Mouse (Mus musculus) right cerebral cortex, adult 2 months (tissue): ENCODE data around the gene Nus1.
A peak's percentile ranks its signal among the peaks of the same experiment; 100 is the strongest.

ENCODE experiments used
- DNase-seq, 2 experiments: peaks; one replicate each; pipeline ENCODE4 v3.0.0; 2021 to 2022; ENCODE audit warnings: low spot score in 2 of 2

Gene Nus1

GRCm38 (mm10) chr10:52417299-52417997 is at the start of gene Nus1:
Gene Nus1, plus strand, starts transcription at chr10:52417547.
- DNase-seq, result peak; percentile 96 to 97

- peak in 1 of 2 experiments; percentile 25 for DNase-seq
These were observed 49.0 kb upstream of the Nus1 start for GRCm38 (mm10) chr10:52368376-52368775.

GRCm38 (mm10) chr10:52373834-52374233 is 43.5 kb upstream of the Nus1 start:
- DNase-seq, result no peak

DNA sequence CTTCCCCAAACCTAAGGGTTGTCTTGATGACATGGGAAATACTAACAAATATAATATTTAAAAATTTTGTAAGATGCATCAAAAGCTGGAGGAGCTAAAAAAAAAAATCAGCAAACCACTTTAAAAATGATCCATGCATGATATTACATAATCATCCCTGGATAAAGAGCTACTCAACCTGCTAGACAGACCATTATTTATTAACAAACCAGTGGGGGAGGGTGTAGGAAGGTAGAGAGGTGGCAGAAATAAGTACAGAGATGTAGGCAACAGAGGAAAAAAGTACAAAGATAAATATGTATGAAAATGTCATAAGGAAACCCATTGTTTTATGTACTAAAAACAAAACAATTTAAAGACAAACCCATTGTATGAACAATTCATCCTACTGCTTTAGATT is 42.7 kb upstream of the Nus1 start:
- no peak for DNase-seq

DNA sequence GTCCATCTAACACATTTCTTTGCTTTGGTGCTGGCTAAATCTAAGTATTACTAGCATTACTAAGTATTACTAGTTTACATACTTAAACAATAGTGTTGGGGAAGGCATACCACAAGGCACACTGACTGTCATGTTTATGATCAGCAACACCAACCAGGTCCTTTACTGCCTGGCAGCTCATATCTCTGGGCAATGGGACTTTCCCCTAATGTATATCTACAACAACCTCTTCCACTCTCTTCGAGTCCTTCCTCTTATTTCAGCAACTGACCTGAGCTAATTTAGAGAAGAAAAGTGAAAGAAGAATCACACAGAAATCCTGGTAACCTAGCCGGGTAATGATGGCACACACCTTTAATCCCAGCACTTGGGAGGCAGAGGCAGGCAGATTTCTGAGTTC is 40.9 kb upstream of the Nus1 start:
- DNase-seq, result no peak

- DNase-seq, result no peak
These were observed 39.5 kb upstream of the Nus1 start for GRCm38 (mm10) chr10:52377813-52378212.

- DNase-seq, result peak; percentile 35 to 64
These were observed 36.0 kb upstream of the Nus1 start for GRCm38 (mm10) chr10:52381321-52381801.

- DNase-seq, result peak; percentile 96 to 98
These were observed 35.3 kb upstream of the Nus1 start, which contains the start of gene Gopc for GRCm38 (mm10) chr10:52381845-52382591. Gene Gopc, minus strand, starts transcription at chr10:52382124.

- no peak for DNase-seq
These were observed 34.3 kb upstream of the Nus1 start for GRCm38 (mm10) chr10:52383022-52383421.

- no peak for DNase-seq
These were observed 33.8 kb upstream of the Nus1 start for GRCm38 (mm10) chr10:52383522-52383921.

GRCm38 (mm10) chr10:52384823-52385610 is 32.3 kb upstream of the Nus1 start:
- DNase-seq, result peak; percentile 43 to 70

DNA sequence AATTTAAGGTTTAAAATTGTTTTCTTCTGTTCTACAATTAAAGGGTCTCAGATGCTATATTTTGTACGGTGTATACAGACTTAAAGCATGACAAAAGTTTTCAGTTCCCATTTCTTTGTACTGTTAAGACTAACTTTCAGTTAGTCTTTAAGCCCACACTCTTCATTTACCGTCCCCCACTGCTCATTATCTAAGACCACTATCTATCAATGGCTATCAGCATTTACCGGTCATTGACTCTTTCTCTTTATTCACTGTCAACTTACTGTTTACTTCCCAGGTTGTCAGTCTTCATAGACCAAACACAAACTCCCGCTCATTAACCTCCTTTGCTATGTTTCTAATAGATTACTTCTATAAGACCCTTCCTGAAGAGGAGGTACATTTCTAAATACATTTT is 30.2 kb upstream of the Nus1 start:
- DNase-seq, result no peak

DNA sequence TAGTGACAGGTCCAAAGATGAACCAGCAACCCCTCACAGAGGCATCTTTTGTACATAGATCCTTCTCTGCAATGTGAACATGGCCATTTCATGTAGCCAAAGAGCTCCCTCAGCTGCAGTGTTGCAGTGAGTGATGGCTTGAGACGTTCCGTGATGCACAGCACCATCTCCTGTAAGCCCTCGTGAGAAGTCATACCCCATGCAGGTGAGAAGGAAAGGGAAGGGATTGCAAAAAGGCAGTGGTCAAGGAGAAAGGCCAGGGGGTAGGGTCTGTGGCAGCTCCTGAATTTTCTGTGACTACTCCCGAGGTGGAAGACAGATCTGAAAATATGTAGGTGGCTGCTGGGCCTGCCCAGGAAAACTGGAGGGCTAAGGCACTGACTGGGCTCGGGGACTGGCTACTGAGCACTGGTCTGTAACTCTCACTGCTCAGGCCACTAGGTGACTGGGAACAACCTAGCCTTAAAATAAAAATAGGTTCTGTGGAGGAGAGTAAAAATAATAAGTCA is 28.4 kb upstream of the Nus1 start, which contains the start of gene Nepn:
Nepn (plus strand) TSS at position 51 of the 509 bp plus-strand sequence.
- DNase-seq, result no peak

- DNase-seq, result no peak
These were observed 27.9 kb upstream of the Nus1 start for GRCm38 (mm10) chr10:52389438-52389837.

DNA sequence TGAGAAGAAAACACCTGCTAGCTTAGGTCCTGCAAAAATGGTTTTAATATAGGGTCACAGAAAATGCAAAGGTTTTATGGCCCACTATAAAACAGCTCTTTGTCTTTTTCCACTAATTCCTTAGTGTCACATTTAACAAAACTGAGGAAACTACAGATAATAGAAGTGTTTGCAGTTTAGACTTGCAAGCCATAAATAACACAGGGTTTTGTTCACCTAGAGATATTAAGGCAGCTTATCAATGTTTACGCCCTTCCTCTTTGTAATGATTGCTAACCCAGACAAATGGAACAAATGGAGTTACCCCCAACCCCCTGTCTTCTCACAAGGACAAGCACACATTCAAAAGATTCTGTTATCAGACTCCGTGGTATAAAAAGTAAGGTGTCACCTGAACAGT is 26.1 kb upstream of the Nus1 start:
- no peak for DNase-seq

DNA sequence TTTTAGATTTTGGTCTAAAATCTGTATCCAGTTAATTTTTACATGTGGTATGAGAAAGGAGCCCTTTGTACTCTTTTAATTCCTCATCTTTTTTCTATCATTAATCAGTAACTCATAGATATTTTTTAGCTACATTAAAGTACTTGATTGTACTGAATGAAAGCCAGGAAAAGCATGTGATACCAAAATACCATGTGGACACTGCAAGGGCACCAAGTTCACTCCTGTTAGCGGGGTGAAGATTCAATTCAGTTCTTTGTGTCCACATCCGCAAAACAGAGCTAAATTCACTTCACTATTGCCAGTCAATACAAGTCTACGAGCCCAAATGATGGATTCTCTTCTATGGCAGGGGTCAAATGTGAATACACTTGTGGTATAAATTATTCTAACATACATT is 20.7 kb upstream of the Nus1 start:
- no peak for DNase-seq

DNA sequence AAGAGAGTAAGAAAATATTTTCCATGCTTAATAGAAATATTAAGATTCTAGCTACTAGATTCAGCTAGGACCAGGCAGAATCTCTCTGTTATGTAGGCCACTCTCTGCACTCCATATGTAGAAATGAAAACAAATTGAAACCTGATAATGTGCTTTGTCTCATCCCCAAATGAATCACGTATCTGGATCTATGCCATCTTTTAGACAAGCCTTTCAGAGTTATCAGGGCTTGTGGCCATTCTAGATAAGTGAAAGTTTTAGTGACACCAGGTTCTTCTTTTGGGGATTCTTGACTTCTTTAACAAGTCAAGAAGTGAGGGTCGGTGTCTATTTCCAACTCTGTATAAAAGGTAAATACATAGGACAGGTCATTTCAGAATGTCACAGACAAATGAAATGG is 18.6 kb upstream of the Nus1 start:
- no peak for DNase-seq

DNA sequence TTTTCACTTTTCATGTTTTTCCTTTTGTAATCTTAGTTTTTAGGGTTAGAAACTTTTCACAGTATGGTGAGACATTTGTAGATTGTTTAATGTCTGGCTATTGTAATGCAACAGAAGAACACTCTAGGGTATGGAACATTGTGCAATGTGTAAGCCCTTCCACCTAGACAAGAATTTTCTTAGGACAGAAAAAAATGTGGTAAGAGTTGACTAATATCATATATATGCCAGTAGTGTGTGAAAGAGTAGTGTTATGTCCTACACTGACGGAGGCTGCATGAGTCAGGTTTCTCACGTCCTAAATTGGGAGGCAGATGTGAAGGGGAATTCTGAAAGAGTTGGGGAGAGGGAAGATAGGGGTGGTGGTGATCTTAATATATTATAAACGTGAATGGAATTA is 17.6 kb upstream of the Nus1 start:
- DNase-seq, result no peak

GRCm38 (mm10) chr10:52405160-52405559 is 12.2 kb upstream of the Nus1 start:
- DNase-seq, result no peak

DNA sequence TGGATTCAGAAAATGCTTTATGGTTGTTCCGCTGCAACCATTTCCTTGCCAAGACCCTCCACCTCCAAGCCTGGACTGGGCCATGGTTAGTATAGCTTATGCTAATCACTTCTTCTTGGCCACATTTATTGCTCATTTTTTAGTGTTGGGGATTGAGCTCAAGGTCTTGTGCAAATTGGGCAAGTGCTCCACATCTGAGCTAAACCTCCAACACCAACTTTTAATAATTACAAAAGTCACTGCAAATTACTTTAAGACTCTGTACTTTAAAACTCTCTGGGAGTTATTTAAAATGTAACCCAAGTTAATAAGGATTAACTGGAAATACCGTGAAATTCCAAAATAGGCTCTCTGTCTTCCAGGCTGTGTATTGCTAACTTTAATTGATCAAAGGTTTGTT is 9.8 kb upstream of the Nus1 start:
- DNase-seq, result no peak

- no peak for DNase-seq
These were observed 2.3 kb upstream of the Nus1 start for GRCm38 (mm10) chr10:52415020-52415419.

DNA sequence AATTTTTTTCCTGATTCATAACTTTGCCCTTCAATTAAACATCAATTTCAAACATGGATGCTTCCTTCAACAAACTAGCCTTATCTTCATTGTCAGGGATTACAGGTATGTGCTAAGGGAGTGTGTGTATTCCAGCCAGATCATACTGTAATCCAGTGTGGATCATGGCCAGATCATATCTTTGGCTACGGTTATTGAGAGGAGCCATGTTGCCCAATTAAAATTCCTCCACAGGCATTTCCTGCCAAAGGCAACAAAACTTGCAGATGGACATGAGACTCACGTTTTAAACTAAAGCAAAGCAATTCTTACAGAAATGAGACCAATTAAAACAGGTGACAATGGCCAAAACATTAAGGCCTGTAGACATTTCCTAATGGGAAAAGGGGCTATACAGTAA is 889 bp upstream of the Nus1 start:
- no peak for DNase-seq
